ENCODE assay signal across 8 mouse cellular contexts in the genomic region with DNA sequence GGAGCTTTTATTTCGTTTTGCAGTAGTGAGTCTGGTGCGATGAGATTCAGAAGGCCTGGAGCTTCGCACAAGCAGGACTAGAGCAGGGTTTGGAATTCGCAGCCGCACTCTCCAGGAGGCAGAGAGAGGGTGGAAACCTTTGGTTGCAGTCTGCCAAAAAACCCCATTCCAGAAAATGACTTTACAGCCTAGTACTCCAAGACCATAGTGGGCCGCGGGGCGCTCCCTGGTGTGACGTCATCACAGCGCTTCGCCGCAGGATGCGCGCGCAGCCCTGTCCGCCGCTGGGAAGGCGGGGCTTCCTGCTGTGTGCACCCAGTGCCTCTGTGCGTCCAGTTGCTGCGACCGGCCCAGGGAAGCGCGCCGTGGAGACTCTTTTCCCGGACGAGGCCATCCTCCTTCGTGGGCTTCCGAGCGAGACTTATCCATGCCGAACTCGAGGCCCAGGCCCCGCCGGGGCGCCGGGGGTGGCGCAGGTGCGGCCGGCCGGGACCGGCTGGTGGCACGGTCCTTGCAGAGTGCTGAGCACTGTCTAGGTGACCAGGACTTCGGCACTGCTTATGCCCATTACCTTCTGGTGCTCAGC. TPM values are rescaled to one million over a fixed set of nuclear protein-coding genes. Genes with fewer than 3 reads are reported as not detected.
DNase-seq lines count a peak whose midpoint lies in the region; ATAC-seq and TF ChIP-seq lines count a peak whose summit lies in the region.

A gene (plus strand): TSS at position 277 of the 586 bp plus-strand sequence.

- TF ChIP-seq EP300 in liver, embryonic 14.5 days (IDR thresholded peaks at IDR 0.05; ENCODE audit: low read depth): no peak
- no peak for TF ChIP-seq EP300 in stomach, postnatal 0 days (optimal IDR thresholded peaks at IDR 0.05)

- peak within 1 kb of the TSS; percentile 87 for H3K4me3 ChIP-seq in forebrain, embryonic 10.5 days
- peak within 1 kb of the TSS; percentile 78 for H3K4me3 ChIP-seq in heart, embryonic 15.5 days
- peak within 1 kb of the TSS; percentile 86 to 95 for H3K4me3 ChIP-seq in liver, embryonic 14.5 days (ENCODE audit: insufficient read depth in 1 of 2, low read depth in 2 of 2, low read length in 2 of 2)
- H3K4me3 ChIP-seq in neural tube, embryonic 11.5 days (ENCODE audit: low read depth, low read length): peak within 1 kb of the TSS; percentile 80
- peak within 1 kb of the TSS; percentile 90 for H3K4me3 ChIP-seq in stomach, postnatal 0 days (ENCODE audit: low read depth, low read length)

- ATAC-seq in CD4-positive, CD25-positive, alpha-beta regulatory T cell, adult 4 months: peak; percentile 97
- peak; percentile 97 for ATAC-seq in heart, embryonic 15.5 days (replicated peaks; ENCODE audit: insufficient number of reproducible peaks, insufficient read depth, low FRiP score, low read depth)
- peak; percentile 94 for ATAC-seq in liver, embryonic 14.5 days (ENCODE audit: insufficient read depth)
- peak; percentile 96 for ATAC-seq in neural tube, embryonic 11.5 days (ENCODE audit: insufficient read depth, low FRiP score, low TSS enrichment)
- peak; percentile 98 for ATAC-seq in stomach, postnatal 0 days (ENCODE audit: low FRiP score, low TSS enrichment)

- H3K4me2 ChIP-seq in heart, embryonic 15.5 days: peak within 1 kb of the TSS; percentile 76
- peak within 1 kb of the TSS; percentile 73 for H3K4me2 ChIP-seq in liver, embryonic 14.5 days (ENCODE audit: low read depth)
- H3K4me2 ChIP-seq in neural tube, embryonic 11.5 days (ENCODE audit: low read depth): peak within 1 kb of the TSS; percentile 61
- peak within 1 kb of the TSS; percentile 82 for H3K4me2 ChIP-seq in stomach, postnatal 0 days (replicated peaks; ENCODE audit: low read depth)

- TF ChIP-seq CTCF in liver, embryonic 14.5 days (IDR thresholded peaks at IDR 0.05; ENCODE audit: low read depth): no peak
- no peak for TF ChIP-seq CTCF in stomach, postnatal 0 days (IDR thresholded peaks at IDR 0.05; ENCODE audit: low read depth)

- WGBS in forebrain, embryonic 10.5 days: 4% methylated on average over 42 of the region's 42 CpGs
- 4% methylated on average over 42 of the region's 42 CpGs for WGBS in heart, embryonic 15.5 days
- 5% methylated on average over 42 of the region's 42 CpGs for WGBS in liver, embryonic 14.5 days (ENCODE audit: insufficient replicate concordance)
- WGBS in neural tube, embryonic 11.5 days: 4% methylated on average over 42 of the region's 42 CpGs
- WGBS in stomach, postnatal 0 days: 3% methylated on average over 42 of the region's 42 CpGs

- peak within 1 kb of the TSS; percentile 95 for H3K27ac ChIP-seq in forebrain, embryonic 10.5 days
- peak within 1 kb of the TSS; percentile 87 for H3K27ac ChIP-seq in heart, embryonic 15.5 days
- H3K27ac ChIP-seq in liver, embryonic 14.5 days: peak within 1 kb of the TSS; percentile 31
- peak within 1 kb of the TSS; percentile 65; the same call in 1 of the 2 replicates for H3K27ac ChIP-seq in neural tube, embryonic 11.5 days (ENCODE audit: low read depth, low read length)
- H3K27ac ChIP-seq in stomach, postnatal 0 days (replicated peaks): peak within 1 kb of the TSS; percentile 95

- no peaks in the 10 kb centered on the region for H3K27me3 ChIP-seq in forebrain, embryonic 10.5 days (ENCODE audit: poor library complexity, severe bottlenecking)
- no peaks in the 10 kb centered on the region for H3K27me3 ChIP-seq in heart, embryonic 15.5 days
- no peaks in the 10 kb centered on the region for H3K27me3 ChIP-seq in liver, embryonic 14.5 days (ENCODE audit: control insufficient read depth, insufficient read depth, low read length)
- no peaks in the 10 kb centered on the region for H3K27me3 ChIP-seq in neural tube, embryonic 11.5 days (ENCODE audit: control insufficient read depth, insufficient read depth, low read length)
- H3K27me3 ChIP-seq in stomach, postnatal 0 days (ENCODE audit: control insufficient read depth, insufficient read depth, low read length): no peaks in the 10 kb centered on the region

- H3K9ac ChIP-seq in heart, embryonic 15.5 days: peak within 1 kb of the TSS; percentile 83
- H3K9ac ChIP-seq in liver, embryonic 14.5 days (replicated peaks): peak within 1 kb of the TSS; percentile 82
- H3K9ac ChIP-seq in neural tube, embryonic 11.5 days (ENCODE audit: low read length): peak within 1 kb of the TSS; percentile 85
- H3K9ac ChIP-seq in stomach, postnatal 0 days (ENCODE audit: low read length): peak within 1 kb of the TSS; percentile 90

- peaks cover 20% of the 10 kb centered on the region for H3K4me1 ChIP-seq in forebrain, embryonic 10.5 days
- peaks cover 7% of the 10 kb centered on the region; the same call in 1 of the 2 replicates for H3K4me1 ChIP-seq in heart, embryonic 15.5 days (replicated peaks)
- H3K4me1 ChIP-seq in liver, embryonic 14.5 days (replicated peaks; ENCODE audit: control insufficient read depth in 2 of 2, insufficient read depth in 2 of 2, low read length in 1 of 2): peaks cover 3 to 7% of the 10 kb centered on the region in 2 experiments; a peak in 2 of 4 replicates
- no peaks in the 10 kb centered on the region; the same call in 1 of the 2 replicates for H3K4me1 ChIP-seq in neural tube, embryonic 11.5 days (ENCODE audit: control insufficient read depth, insufficient read depth, low read length)
- no peaks in the 10 kb centered on the region for H3K4me1 ChIP-seq in stomach, postnatal 0 days (replicated peaks; ENCODE audit: control insufficient read depth, insufficient read depth)

- peaks cover 32% of the 10 kb centered on the region for H3K36me3 ChIP-seq in forebrain, embryonic 10.5 days (replicated peaks)
- H3K36me3 ChIP-seq in heart, embryonic 15.5 days: peaks cover 21% of the 10 kb centered on the region
- H3K36me3 ChIP-seq in liver, embryonic 14.5 days (replicated peaks; ENCODE audit: control insufficient read depth, insufficient read depth, low read depth): peaks cover 11% of the 10 kb centered on the region
- H3K36me3 ChIP-seq in neural tube, embryonic 11.5 days (ENCODE audit: control insufficient read depth, insufficient read depth, low read length): peaks cover 4% of the 10 kb centered on the region; the same call in 1 of the 2 replicates
- H3K36me3 ChIP-seq in stomach, postnatal 0 days (ENCODE audit: control insufficient read depth, insufficient read depth, low read length): peaks cover 3% of the 10 kb centered on the region; the same call in 1 of the 2 replicates

- peak; percentile 80 for DNase-seq in c-Kit-negative CD71-positive TER-119-positive erythroid progenitor cells, embryonic 14.5 days (ENCODE audit: low read depth, low spot score)
- peak; percentile 87 for DNase-seq in forebrain, embryonic 10.5 days (ENCODE audit: extremely low spot score, low spot score)
- peak; percentile 94 to 95 for DNase-seq in kidney, postnatal 25 days
- peak; percentile 76 to 78 (median 77) for DNase-seq in liver, embryonic 14.5 days (ENCODE audit: low read depth in 3 of 3, low spot score in 3 of 3)
- DNase-seq in neural tube, embryonic 11.5 days (ENCODE audit: low spot score): peak; percentile 93
- DNase-seq in stomach, postnatal 0 days (ENCODE audit: low spot score): peak; percentile 93

- no peaks in the 10 kb centered on the region for H3K9me3 ChIP-seq in forebrain, embryonic 10.5 days
- H3K9me3 ChIP-seq in heart, embryonic 15.5 days (replicated peaks): no peaks in the 10 kb centered on the region
- H3K9me3 ChIP-seq in liver, embryonic 14.5 days (ENCODE audit: control insufficient read depth, low read length): no peaks in the 10 kb centered on the region
- no peaks in the 10 kb centered on the region for H3K9me3 ChIP-seq in neural tube, embryonic 11.5 days (ENCODE audit: control insufficient read depth, low read length)
- 0 out of 2 replicates have a peak, but pooled peaks cover 3% of the 10 kb centered on the region for H3K9me3 ChIP-seq in stomach, postnatal 0 days (ENCODE audit: control insufficient read depth, low read length)

RNA-seq across cellular contexts. Expression of the gene that starts here (rescaled TPM):
- polyA plus RNA-seq in CD4-positive, CD25-positive, alpha-beta regulatory T cell, adult 4 months (2017; shearing (Covaris generic)): 10 to 100 TPM; 12.9 to 14.6 TPM
- 22.6 and 23.0 TPM in 2 replicates for polyA plus RNA-seq in forebrain, embryonic 10.5 days (2016; fragmentation: Nextera tagmentation; extraction: Ambion mirVana)
- 11.2 and 13.1 TPM in 2 replicates for polyA plus RNA-seq in heart, embryonic 15.5 days (2015; fragmentation: Nextera tagmentation; extraction: Ambion mirVana)
- 3.2 and 4.7 TPM in 2 replicates for polyA plus RNA-seq in liver, embryonic 14.5 days (2012; rRNA removed)
- 8.1 and 10.0 TPM in 2 replicates for polyA plus RNA-seq in liver, embryonic 14.5 days (2014; fragmentation: Nextera tagmentation; extraction: Ambion mirVana)
- polyA plus RNA-seq in neural tube, embryonic 11.5 days (2014; fragmentation: Nextera tagmentation; extraction: Ambion mirVana): 22.5 and 22.7 TPM in 2 replicates
- polyA plus RNA-seq in stomach, postnatal 0 days (2015; fragmentation: Nextera tagmentation; extraction: Ambion mirVana): 9.7 TPM in 2 replicates

Comparison
In these comparisons a context has a peak if more than half of its experiments do, and no peak if none do; other contexts are left out.
1. Peak in every context shown above with its lines: DNase-seq, ATAC-seq, H3K4me3 ChIP-seq and H3K27ac ChIP-seq.
2. H3K27ac ChIP-seq: peak in every context shown above with its lines; median percentile 95 in forebrain, embryonic 10.5 days; 95 in stomach, postnatal 0 days; 87 in heart, embryonic 15.5 days; 65 in neural tube, embryonic 11.5 days; 31 in liver, embryonic 14.5 days.